18 mouse cellular contexts compared by ENCODE assay signal in genomic region chr7:34321119-34321518, GRCm38 (mm10).
"Had no signal": no experiment of that assay in that cellular context is flagged by ENCODE, and none has a peak within 500 bp of the region (broad histone marks: within the 10 kb centered on the region; RNA-seq: fewer than 3 reads in every experiment).

No protein-coding gene starts in this region.

- DNase-seq: kidney, adult 11 months; kidney, adult 8-10 months; kidney, postnatal 10 days; kidney, postnatal 36 days; layer of hippocampus, adult 9-11 months; left cerebral cortex, postnatal 4 days; liver, postnatal 0 days; lung, embryonic 14.5 days; thymus, postnatal 25 days had no signal

- H3K4me3 ChIP-seq: intestine, embryonic 15.5 days; kidney, embryonic 15.5 days; limb, embryonic 12.5 days; limb, embryonic 15.5 days; midbrain, embryonic 12.5 days; midbrain, embryonic 15.5 days; neural tube, embryonic 13.5 days had no signal

- H3K4me1 ChIP-seq: limb, embryonic 12.5 days; midbrain, embryonic 12.5 days; midbrain, embryonic 15.5 days had no signal

- H3K27ac ChIP-seq: intestine, embryonic 15.5 days; kidney, embryonic 15.5 days; limb, embryonic 12.5 days; limb, embryonic 15.5 days; liver, embryonic 14.5 days; macrophage; midbrain, embryonic 12.5 days; midbrain, embryonic 15.5 days; neural tube, embryonic 13.5 days had no signal
